Mouse (Mus musculus) kidney, postnatal 0 days (tissue): ENCODE data around the gene Trem2. TPM values are rescaled to one million over a fixed set of nuclear protein-coding genes. Genes with fewer than 3 reads are reported as not detected.

Source experiments
- ATAC-seq: fragments of 200-750 bp; cut with Nextera tagmentation; replicated peaks from 2 replicates; pipeline ENCODE4 v1.8.0; 2017; ENCODE audit warnings: low read depth, moderate number of reproducible peaks, moderate TSS enrichment, moderate library complexity; ENCODE audit not compliant: low FRiP score
- DNase-seq: peaks from one replicate; pipeline ENCODE4 v3.0.0-alpha.2; 2016; ENCODE audit warnings: low spot score
- H3K27ac ChIP-seq: fragments of 300-500 bp; sonication (generic); 2 replicates; pipeline ENCODE4 v1.5.1; 2014; ENCODE audit warnings: mild to moderate bottlenecking
- H3K27me3 ChIP-seq: fragments of 300-500 bp; sonication (generic); 2 replicates; pipeline ENCODE4 v1.6.1; 2014; ENCODE audit warnings: low read length, mixed read lengths; ENCODE audit not compliant: insufficient read depth
- H3K36me3 ChIP-seq: fragments of 300-500 bp; sonication (generic); 2 replicates; pipeline ENCODE4 v1.6.1; 2014; ENCODE audit warnings: low read length, mixed read lengths; ENCODE audit not compliant: insufficient read depth
- H3K4me1 ChIP-seq: fragments of 300-500 bp; sonication (generic); replicated peaks from 2 replicates; pipeline ENCODE4 v1.6.1; 2014; ENCODE audit warnings: antibody characterized with exemption, low read length, mixed read lengths; ENCODE audit not compliant: insufficient read depth
- H3K4me2 ChIP-seq: fragments of 300-500 bp; sonication (generic); 2 replicates; pipeline ENCODE4 v1.6.1; 2014; ENCODE audit warnings: mild to moderate bottlenecking, low read length, moderate library complexity, mixed read lengths
- H3K4me3 ChIP-seq: fragments of 300-500 bp; sonication (generic); replicated peaks from 2 replicates; pipeline ENCODE4 v1.5.1; 2014; ENCODE audit warnings: low read depth, low read length
- H3K9ac ChIP-seq: fragments of 300-500 bp; sonication (generic); 2 replicates; pipeline ENCODE4 v1.6.1; 2014; ENCODE audit warnings: low read depth, low read length
- H3K9me3 ChIP-seq: fragments of 300-500 bp; sonication (generic); replicated peaks from 2 replicates; pipeline ENCODE4 v1.6.1; 2016; ENCODE audit warnings: low read length, inconsistent platforms, mixed read lengths
- CTCF ChIP-seq: IDR thresholded peaks from 2 replicates; pipeline ENCODE4 v1.5.1; 2016; ENCODE audit warnings: antibody characterized with exemption, low read depth, mild to moderate bottlenecking, moderate library complexity
- WGBS: fragments of 180-500 bp; shearing (Covaris S2); extraction: QIAGEN DNeasy Blood & Tissue Kit; methylation state at CpG from one replicate; pipeline ENCODE4 v1.1.7; 2014; 5-methylcytosine and 5-hydroxymethylcytosine counted together
- polyA plus RNA-seq: library from polyadenylated mRNA; unstranded; fragments of >200 nt; fragmentation: Nextera tagmentation; extraction: Ambion mirVana; gene quantifications from 2 replicates; pipeline ENCODE4 v1.2.1, GENCODE M21; 2015

The Trem2 gene
- polyA plus RNA-seq, 1 experiment from 2014 or later, result 3.0 TPM

DNA sequence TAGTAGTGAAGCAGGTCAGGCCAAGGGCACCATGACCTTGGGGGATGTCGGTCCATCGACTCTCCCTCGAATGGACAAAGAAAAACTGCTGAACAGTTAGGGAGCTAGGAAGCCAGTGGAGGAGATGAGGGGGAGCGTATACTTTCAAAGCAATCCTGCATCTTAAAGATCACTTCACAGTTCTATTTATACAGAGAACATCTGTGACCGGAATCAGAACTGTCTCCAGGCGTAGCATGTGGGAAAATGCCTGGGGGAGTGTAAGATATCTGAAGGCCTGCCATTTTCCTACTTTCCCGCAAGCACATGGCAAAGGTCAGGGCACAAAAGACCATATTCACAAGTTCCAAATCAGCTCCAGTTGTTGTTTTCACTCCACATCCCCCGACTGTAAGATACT, 26.8 kb downstream of the Trem2 start:
- Histone ChIP-seq H3K27me3 (no peaks in the 10 kb centered on the region), H3K9me3 (no peaks in the 10 kb centered on the region), H3K4me3 (no peak overlapping the region), H3K27ac (no peak overlapping the region), H3K4me2 (no peak overlapping the region), H3K36me3 (no peaks in the 10 kb centered on the region), H3K9ac (no peak overlapping the region), H3K4me1 (no peaks in the 10 kb centered on the region)
- no peak for TF ChIP-seq CTCF
- DNase-seq (no peak), ATAC-seq (no peak)
- WGBS, result 66% methylated on average over 8 of the region's 8 CpGs

GRCm38 (mm10) chr17:48376102-48376501, 29.9 kb downstream of the Trem2 start:
- Histone ChIP-seq H3K36me3 (no peaks in the 10 kb centered on the region), H3K9me3 (no peaks in the 10 kb centered on the region), H3K27ac (no peak overlapping the region), H3K4me1 (no peaks in the 10 kb centered on the region), H3K27me3 (no peaks in the 10 kb centered on the region), H3K4me3 (no peak overlapping the region), H3K4me2 (no peak overlapping the region), H3K9ac (no peak overlapping the region)
- no peak for TF ChIP-seq CTCF
- DNase-seq (no peak), ATAC-seq (no peak)
- 74% methylated on average over 1 of the region's 1 CpGs for WGBS

DNA sequence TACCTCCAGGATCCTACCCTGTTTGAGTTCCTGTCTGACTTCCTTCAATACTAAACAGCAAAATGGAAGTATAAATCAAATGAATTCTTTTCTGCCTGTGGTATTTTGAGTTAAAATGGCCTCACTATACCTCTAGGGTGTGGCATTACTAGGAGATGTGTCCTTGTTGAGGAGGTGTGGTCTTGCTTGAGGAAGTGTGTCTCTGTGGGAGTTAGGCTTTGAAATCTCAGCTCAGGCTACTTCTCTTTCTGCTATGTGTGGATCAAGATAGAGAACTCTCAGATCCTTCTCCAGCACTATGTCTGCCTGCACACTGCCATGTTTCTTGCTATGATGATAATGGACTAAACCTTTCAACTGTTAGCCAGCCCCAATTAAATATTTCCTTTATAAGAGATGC, 32.8 kb downstream of the Trem2 start:
- Histone ChIP-seq H3K27me3 (no peaks in the 10 kb centered on the region), H3K36me3 (no peaks in the 10 kb centered on the region), H3K9ac (no peak overlapping the region), H3K4me1 (no peaks in the 10 kb centered on the region), H3K4me3 (no peak overlapping the region), H3K9me3 (no peaks in the 10 kb centered on the region), H3K27ac (no peak overlapping the region), H3K4me2 (no peak overlapping the region)
- DNase-seq (no peak), ATAC-seq (no peak)
- no peak for TF ChIP-seq CTCF

GRCm38 (mm10) chr17:48385786-48386461, 39.7 kb downstream of the Trem2 start:
- Histone ChIP-seq H3K36me3 (peaks cover 48% of the 10 kb centered on the region), H3K4me2 (no peak overlapping the region), H3K27me3 (no peaks in the 10 kb centered on the region), H3K4me1 (no peaks in the 10 kb centered on the region), H3K9me3 (no peaks in the 10 kb centered on the region), H3K27ac (no peak overlapping the region), H3K9ac (no peak overlapping the region), H3K4me3 (no peak overlapping the region)
- no peak for TF ChIP-seq CTCF
- DNase-seq (no peak), ATAC-seq (no peak)
- WGBS, result 72% methylated on average over 2 of the region's 2 CpGs

- Histone ChIP-seq H3K27ac (no peak overlapping the region), H3K9me3 (no peaks in the 10 kb centered on the region), H3K4me1 (no peaks in the 10 kb centered on the region), H3K36me3 (peaks cover 75% of the 10 kb centered on the region), H3K27me3 (no peaks in the 10 kb centered on the region), H3K4me3 (no peak overlapping the region), H3K4me2 (no peak overlapping the region), H3K9ac (no peak overlapping the region)
- no peak for DNase-seq
- 98% methylated on average over 2 of the region's 2 CpGs for WGBS
- TF ChIP-seq CTCF, result no peak
- ATAC-seq, result no peak
These were observed 42.5 kb downstream of the Trem2 start for GRCm38 (mm10) chr17:48388666-48389065.

DNA sequence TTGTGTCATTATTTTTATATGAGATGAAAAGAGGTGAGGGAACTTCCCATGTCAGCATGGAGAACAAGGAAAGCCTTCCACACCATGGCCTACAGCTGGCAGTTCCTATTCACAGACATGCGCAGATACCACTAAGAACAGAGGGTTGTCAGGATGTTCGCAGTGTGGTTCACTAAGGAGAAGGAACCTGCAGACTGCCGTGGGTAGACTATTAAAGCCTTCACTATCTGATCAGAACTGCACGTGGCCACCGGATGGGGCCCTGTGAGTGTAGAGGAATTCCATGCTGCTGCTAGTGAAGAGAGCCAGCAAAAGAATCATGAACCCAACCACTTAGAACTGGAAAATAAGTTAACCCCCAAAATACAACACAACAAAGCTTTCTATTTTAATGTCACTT, 43.2 kb downstream of the Trem2 start:
- H3K27ac ChIP-seq, result no peak overlapping the region
- no peaks in the 10 kb centered on the region for H3K4me1 ChIP-seq
- DNase-seq (no peak), ATAC-seq (no peak)
- TF ChIP-seq CTCF, result no peak
- no peak overlapping the region for H3K9ac ChIP-seq
- no peak overlapping the region for H3K4me2 ChIP-seq
- H3K9me3 ChIP-seq, result no peaks in the 10 kb centered on the region
- peaks cover 76% of the 10 kb centered on the region for H3K36me3 ChIP-seq
- H3K4me3 ChIP-seq, result no peak overlapping the region
- H3K27me3 ChIP-seq, result no peaks in the 10 kb centered on the region
- 86% methylated on average over 5 of the region's 5 CpGs for WGBS

DNA sequence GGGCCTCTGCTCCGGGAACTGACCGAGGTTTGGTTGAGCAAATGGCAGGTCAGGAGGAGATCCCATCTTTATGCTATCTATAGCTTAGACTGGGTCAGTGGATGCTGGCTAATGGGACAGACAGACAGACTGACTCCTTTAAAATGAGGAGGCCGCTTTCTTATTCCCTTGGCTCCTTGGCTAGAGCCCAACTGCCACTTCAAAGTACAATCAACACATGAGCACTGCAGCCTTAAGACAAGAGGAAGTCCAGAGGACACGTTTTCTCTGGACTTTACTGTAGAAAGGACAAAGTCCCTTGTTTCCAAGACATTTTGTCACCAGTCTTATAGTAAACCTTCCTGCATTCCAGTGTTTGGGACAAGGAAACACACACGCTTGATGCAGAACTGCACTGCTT, 45.2 kb downstream of the Trem2 start:
- no peak overlapping the region for H3K4me2 ChIP-seq
- no peak for DNase-seq
- H3K9ac ChIP-seq, result no peak overlapping the region
- no peak for ATAC-seq
- no peak for TF ChIP-seq CTCF
- no peaks in the 10 kb centered on the region for H3K9me3 ChIP-seq
- H3K4me3 ChIP-seq, result no peak overlapping the region
- no peaks in the 10 kb centered on the region for H3K4me1 ChIP-seq
- peaks cover 81% of the 10 kb centered on the region for H3K36me3 ChIP-seq
- H3K27ac ChIP-seq, result no peak overlapping the region
- no peaks in the 10 kb centered on the region for H3K27me3 ChIP-seq
- 90% methylated on average over 5 of the region's 5 CpGs for WGBS
